Mouse (Mus musculus) T-helper 2 cell (primary cell): ENCODE measurements around the gene Lurap1.

Experiments
- in situ Hi-C: fragments of 300-600 bp; cut with MboI, MseI; formaldehyde crosslinking; loops from one replicate; pipeline ENCODE4 v1.15.1; 2025; ENCODE audit warnings: high pct_unique_total_duplicates

Gene Lurap1

GRCm38 (mm10) chr4:116160769-116161168 lies 9.6 kb upstream of the Lurap1 start:
- in situ Hi-C loops = no loop called here

- in situ Hi-C loops = no loop called here
Measured at GRCm38 (mm10) chr4:116159912-116160311, 8.8 kb upstream of the Lurap1 start.

- in situ Hi-C loops = no loop called here
Measured at GRCm38 (mm10) chr4:116157882-116158281, 6.7 kb upstream of the Lurap1 start.

GRCm38 (mm10) chr4:116152702-116153101 lies 1.6 kb upstream of the Lurap1 start:
- in situ Hi-C loops = no loop called here

DNA sequence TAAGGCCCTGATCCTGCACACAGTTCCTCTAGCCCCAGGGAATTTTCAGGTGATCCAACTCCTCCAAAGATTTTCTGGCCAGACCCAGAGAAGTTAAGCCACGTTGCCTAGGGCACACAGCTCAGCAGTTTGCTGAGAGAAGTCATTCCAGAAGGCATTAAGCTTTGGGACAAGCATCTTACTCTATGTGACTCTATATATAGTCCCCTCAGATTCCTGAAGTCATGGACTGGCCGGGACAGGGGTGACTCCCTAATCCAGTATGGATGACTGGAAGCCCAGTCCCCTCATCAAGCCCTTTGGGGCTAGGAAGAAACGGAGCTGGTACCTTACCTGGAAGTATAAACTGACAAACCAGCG lies 296 bp downstream of the Lurap1 start:
- in situ Hi-C loops = no loop called here

DNA sequence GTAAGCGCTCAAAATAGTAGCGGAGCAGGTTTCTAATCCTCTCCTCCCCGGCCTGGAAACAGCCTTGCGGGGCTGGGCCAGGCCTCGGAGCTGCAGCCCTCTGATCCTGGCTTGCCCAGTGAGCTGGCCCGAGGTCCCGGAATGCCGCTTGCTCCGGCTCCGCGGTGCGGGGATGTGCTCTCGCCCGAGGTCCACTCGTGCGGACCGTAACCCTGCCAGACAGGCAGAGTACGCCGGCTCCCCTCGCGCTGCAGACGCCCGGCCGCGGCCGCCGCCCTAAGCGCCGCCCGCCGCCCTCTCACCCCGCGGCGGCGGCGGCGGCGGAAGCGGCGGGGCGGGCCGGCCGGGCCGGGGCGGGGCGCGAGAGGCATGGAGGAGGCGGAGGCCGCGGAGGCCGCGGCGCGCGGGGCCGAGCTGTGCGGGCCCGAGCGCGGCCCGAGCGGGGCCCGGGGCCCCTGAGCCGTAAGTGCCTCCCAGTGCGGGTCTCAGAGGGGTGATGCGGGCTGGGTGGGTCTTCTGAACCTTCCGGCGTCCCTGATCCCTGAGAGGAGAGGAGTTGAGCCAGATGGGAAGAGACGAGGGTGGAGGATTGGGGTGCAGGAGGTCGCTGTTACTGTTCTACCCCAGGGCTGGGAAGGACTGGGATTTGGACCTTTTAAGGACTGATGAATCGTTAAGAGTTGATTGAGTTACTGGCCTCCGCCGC lies 829 bp downstream of the Lurap1 start:
- in situ Hi-C loops = no loop called here

- in situ Hi-C loops = no loop called here
Measured at GRCm38 (mm10) chr4:116149812-116150155, 1.4 kb downstream of the Lurap1 start.

DNA sequence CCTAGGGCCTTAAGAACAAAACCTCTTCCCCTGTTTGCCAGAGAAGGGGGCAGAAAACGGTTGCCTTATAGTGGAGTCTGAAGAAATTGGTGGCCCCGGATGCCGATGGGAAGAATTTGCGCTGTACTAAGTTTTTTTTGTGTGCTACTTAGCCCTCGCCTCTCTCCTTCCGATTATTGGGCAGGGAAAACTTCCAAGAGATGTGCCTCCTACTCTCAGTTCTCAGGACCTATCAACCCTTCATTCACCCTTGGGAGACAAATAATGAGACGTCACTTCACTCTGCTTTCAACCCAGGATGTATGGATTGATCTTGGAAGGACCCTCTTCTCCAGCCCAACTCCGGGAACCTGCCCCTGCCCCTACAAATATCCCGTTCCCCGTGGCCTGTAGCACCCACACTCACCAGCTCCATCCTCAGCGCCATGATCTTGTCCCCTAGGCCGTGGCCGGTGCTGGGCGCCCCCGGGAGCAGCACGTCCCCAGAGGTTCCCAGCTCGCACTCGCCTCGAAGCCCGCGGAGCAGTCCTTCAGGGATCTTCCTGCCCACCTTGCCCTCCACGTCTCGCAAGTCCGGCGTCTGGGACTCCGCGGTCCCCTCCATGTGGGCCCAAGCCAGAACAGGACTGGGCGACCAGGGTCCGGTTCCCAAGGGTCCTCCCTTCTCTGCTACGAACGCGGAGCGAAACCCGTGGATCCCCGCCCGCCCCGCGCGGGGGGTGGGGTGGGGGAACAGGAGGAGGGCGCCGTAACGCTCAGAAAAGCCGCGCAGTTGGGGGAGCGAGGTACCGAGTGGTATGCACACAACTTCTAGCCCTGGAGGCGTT lies 7.0 kb downstream of the Lurap1 start:
- in situ Hi-C loops = no loop called here

GRCm38 (mm10) chr4:116143317-116143811 lies 7.8 kb downstream of the Lurap1 start:
- in situ Hi-C loops = no loop called here

DNA sequence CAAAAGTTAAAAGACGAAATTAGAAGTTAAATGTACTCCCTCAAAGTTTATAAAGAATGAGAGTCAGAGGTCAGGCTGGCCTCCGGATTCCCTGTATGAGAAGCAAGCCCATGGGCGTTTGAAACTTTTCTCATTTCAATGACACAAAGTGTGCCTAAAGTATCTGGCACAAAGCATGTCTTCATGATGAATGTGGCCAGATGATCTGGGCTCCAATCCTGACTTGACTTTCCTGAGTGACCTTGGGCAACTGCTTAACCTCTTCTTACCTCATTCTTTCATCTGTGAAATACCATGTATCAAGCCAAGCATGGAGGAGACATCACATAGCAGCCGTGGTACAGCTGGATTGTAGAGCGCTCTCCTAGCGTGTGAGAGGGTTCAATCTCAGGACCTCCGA lies 8.9 kb downstream of the Lurap1 start:
- in situ Hi-C loops = no loop called here

GRCm38 (mm10) chr4:116141736-116142135 lies 9.4 kb downstream of the Lurap1 start:
- in situ Hi-C loops = no loop called here

DNA sequence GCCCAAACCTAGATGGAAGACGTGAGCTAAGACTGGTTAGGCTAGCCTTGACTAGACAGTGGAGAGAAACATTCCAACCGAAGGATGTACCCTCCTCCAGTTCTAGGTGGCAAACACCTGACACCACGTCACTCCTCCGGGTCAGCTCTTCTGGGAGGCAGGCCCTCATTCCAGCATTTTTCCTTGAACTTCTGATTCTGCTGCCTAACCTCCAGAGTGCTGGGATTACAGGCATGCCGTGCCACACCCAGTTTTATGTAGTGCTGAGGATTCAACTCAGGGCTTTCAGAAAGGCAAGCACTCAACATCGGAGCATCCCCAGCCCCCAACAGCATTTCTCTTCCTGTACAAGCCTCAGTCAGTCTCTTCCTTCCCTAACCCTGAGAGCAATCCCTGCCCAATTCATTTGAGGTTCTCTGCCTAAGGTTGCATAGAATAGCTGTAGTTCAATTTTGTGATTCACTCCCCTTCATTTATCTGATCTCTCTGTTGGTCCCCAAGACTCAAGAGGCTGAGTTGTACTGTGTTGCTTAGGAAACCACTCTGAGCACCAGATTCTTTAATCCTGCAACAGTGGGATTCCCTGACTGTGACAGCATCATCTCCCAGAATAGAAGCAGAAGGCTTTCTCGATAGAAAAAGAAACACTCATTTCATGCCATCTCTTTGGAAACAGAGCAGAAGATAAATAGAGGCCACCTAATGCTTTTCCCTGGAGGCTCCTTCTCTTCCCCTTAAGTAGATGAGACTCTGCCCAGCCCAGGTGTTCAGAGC lies 10.2 kb downstream of the Lurap1 start:
- in situ Hi-C loops = no loop called here

GRCm38 (mm10) chr4:116137421-116137996 lies 13.6 kb downstream of the Lurap1 start:
- in situ Hi-C loops = no loop called here

GRCm38 (mm10) chr4:116134990-116135389 lies 16.1 kb downstream of the Lurap1 start:
- in situ Hi-C loops = no loop called here

DNA sequence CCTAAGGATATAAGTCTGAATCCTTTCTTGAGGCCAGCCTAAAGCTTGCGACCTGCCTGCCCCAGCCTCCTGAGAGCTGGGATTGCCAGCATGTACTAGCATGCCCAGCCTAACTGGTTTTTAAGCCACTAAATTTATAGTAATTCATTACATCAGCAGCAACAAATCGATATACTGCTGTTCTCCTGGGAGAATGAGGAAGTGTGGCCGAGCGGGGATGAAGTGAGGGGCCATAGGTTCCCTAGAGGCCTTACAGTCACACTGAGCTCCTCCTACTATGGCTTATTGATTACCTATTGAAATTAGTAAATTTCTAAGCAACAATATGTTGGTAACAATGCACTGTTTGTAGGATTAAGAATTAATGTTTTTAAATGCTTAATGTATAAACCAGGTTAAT lies 18.0 kb downstream of the Lurap1 start:
- in situ Hi-C loops = no loop called here

- in situ Hi-C loops = no loop called here
Measured at GRCm38 (mm10) chr4:116127956-116128355, 23.2 kb downstream of the Lurap1 start.

GRCm38 (mm10) chr4:116125803-116126386 lies 25.2 kb downstream of the Lurap1 start:
- in situ Hi-C loops = no loop called here

DNA sequence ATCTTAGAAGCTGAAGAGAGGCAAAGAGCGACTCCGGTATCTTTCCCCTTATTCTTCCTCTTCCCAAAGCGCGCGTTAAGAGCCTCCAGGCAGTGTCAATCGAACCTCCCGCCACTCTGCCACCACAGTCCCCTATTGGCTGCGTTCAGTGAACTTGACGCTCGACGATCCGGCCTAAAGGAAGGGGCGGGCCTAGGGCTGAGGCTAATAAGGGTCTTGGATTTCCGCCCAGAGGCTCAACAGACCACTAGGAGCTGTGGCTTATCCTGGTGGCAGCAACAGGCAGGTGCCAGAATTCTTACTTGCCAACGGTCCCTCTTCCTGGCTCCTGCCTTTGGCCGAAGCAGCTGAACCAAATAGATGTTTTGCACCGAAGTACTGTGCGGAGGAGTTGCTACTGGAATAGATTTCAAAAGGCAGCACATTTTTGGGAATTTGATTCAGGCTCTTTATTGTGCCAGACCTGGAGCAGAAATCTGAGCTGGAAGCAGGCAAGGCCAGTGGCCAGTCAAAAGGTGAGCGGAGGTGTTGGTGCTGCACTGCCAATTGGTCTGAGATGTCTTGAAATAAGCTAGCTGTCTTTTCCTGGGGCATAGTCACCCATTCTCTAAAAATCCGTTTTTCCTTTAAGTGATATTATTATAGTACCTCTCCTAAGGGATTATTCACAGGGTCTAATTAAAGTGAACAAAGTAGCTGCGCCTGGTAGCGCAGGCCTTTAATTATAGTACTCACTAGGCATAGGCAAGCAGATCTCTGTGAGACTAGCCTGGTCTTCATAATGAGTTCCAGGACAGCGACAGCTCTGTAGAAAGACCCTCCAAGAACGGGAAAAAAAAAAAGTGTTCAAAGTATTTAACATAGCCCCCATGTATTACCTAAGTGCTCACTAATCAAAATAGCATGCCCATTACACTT lies 27.3 kb downstream of the Lurap1 start, which contains the start of the genes Rad54l and Pomgnt1:
Gene Rad54l, minus strand, starts transcription at position 89 of the 918 bp plus-strand sequence.
Gene Pomgnt1, plus strand, starts transcription at position 239 of the 918 bp plus-strand sequence.
- in situ Hi-C loops = no loop called here

DNA sequence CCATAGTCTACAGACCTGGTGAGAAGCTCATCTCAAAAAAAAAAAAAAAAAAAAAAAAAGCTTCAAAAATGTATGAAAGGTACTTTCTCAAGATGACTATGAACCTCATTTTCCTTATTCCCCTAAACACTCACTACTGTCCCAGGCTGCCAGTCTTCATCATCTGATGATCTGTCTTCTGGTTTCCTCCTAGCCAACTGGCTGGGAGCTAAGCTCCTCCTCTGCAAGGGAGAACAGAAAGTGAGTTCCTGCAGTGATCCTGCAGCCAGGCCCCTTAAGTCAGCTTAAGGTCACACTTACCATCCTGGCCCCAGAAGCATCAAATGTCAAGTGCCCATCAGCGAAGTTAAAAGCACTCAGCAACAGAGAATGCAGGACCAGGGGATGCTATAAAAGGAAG lies 28.4 kb downstream of the Lurap1 start:
- in situ Hi-C loops = no loop called here

DNA sequence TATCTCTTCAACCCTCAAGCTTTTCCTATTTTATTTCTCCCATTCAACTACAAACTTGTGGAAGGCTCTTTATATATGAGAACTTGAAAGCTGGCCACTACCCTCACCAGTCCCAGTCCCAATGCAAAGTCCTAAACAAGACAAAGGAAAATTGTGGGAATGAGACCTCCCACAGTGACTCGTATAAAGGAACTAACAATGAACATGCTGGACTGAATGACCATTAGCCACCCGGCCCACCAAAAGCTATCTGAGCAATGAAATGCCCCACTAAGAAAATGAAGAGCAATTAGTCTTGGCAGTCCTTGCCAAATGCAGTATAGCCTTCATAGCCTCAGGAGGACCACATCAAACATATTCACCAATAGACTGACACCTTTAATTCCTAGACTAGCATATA lies 39.7 kb downstream of the Lurap1 start:
- in situ Hi-C loops = no loop called here
